Mouse (Mus musculus) megakaryocyte, embryonic 14.5 days (primary cell): ENCODE data around the gene Col18a1.

Experiments used
- FLI1 ChIP-seq: IDR thresholded peaks from 2 replicates; pipeline ENCODE4 v1.6.1; 2012; ENCODE audit warnings: low read length, inconsistent platforms, mixed read lengths
- GATA1 ChIP-seq: IDR thresholded peaks from 3 replicates; pipeline ENCODE4 v1.6.1; 2012; ENCODE audit warnings: mixed read lengths, low read length, inconsistent platforms, borderline replicate concordance

DNA sequence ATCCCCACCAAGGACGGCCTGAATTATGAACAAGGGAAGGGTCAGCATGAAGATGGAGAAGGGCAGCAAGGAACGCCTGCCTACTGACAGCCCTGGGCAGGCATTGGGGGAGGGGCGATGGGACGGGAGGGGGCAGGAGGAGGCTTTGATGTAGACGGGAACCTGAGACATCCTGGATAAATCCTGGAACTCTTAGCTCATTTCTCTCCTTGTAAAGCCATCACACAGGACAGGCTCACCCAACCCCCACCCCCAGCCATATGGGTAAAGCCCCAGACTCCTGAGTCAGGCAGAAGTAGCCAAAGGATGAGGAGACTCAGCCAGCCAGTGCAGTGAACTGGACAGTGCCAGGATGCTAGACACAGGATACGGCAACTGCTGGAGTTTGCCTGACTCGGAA lies 161.4 kb downstream of the Col18a1 start:
- TF ChIP-seq GATA1, result no peak
- TF ChIP-seq FLI1, result no peak
